Comparison of ENCODE assay signal across 8 mouse cellular contexts in the genomic region with DNA sequence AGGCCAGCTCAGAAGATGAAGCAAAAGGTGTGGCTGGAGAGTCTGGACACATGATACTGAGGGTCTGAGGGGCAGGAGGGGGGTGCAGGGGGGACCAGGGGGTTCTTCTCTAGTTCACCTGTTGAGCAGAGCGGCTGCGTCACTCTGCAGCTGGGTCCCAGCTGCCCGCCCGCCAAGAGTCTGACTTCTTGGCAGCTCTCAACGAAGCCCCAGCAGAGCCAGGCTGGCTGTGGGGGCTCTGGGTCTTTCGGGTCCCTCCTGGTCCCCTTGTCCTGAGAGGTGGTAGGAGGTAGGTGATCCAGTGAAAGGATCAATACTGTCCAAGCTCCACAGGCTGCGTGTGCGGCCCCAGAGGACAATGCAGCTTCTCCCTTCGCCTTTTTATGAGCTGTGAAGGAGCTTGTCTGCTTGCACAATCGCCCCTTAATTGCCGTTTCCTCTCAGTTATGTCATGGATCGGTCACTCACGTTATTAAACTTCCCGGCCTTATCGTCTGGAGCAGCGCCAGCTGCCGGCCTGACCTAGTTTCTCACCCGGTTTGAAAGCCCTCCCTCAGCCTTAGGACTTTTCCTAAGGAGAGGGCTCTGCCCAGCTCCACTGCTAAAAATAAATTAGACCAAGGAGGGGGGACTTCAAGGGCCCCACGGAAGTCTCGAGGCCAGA.
DNase-seq lines count a peak whose midpoint lies in the region; ATAC-seq lines count a peak whose summit lies in the region.

No protein-coding gene starts in this region.

- 25% methylated on average over 20 of the region's 20 CpGs for WGBS in heart, embryonic 11.5 days (ENCODE audit: insufficient replicate concordance)
- 5% methylated on average over 20 of the region's 20 CpGs for WGBS in lung, embryonic 15.5 days

- H3K9me3 ChIP-seq in heart, embryonic 11.5 days (replicated peaks; ENCODE audit: control insufficient read depth, low read length) = no peaks in the 10 kb centered on the region
- no peaks in the 10 kb centered on the region for H3K9me3 ChIP-seq in lung, embryonic 15.5 days

- no peaks in the 10 kb centered on the region for H3K36me3 ChIP-seq in heart, embryonic 11.5 days (ENCODE audit: control insufficient read depth, insufficient read depth, low read length)
- no peaks in the 10 kb centered on the region for H3K36me3 ChIP-seq in lung, embryonic 15.5 days

- ATAC-seq in heart, embryonic 11.5 days (replicated peaks; ENCODE audit: insufficient number of reproducible peaks, low FRiP score, low TSS enrichment) = peak; percentile 22; the same call in 1 of the 2 replicates
- ATAC-seq in lung, embryonic 15.5 days (ENCODE audit: borderline replicate concordance, extremely low read depth, low FRiP score, low TSS enrichment) = peak; percentile 69
- ATAC-seq in erythroblast, adult 5-6 weeks (replicated peaks; ENCODE audit: low FRiP score, poor library complexity, severe bottlenecking) = no peak

- peak; percentile 75 to 76 for DNase-seq in adrenal gland, adult 18-20 months (ENCODE audit: low spot score in 2 of 2)
- peak; percentile 58 for DNase-seq in embryo, embryonic 10.5 days (ENCODE audit: low spot score)
- DNase-seq in kidney, adult 8-10 months = peak; percentile 77 to 78
- peak; percentile 61 for DNase-seq in retina, postnatal 7 days (ENCODE audit: low read depth, low spot score)
- DNase-seq in thymus, adult 18-20 months = no peak

- H3K9ac ChIP-seq in heart, embryonic 11.5 days (ENCODE audit: low read depth, low read length) = peak overlapping the region; percentile 46
- H3K9ac ChIP-seq in lung, embryonic 15.5 days = peak overlapping the region; percentile 25; the same call in 1 of the 2 replicates

- H3K27ac ChIP-seq in heart, embryonic 11.5 days (ENCODE audit: low read depth, low read length) = peak overlapping the region; percentile 80
- peak overlapping the region; percentile 96 for H3K27ac ChIP-seq in lung, embryonic 15.5 days

- H3K4me3 ChIP-seq in heart, embryonic 11.5 days (ENCODE audit: low read depth, low read length) = no peak overlapping the region
- no peak overlapping the region for H3K4me3 ChIP-seq in lung, embryonic 15.5 days

- H3K4me2 ChIP-seq in heart, embryonic 11.5 days = peak overlapping the region; percentile 39
- peak overlapping the region; percentile 35 for H3K4me2 ChIP-seq in lung, embryonic 15.5 days

- peaks cover 34% of the 10 kb centered on the region for H3K4me1 ChIP-seq in heart, embryonic 11.5 days (ENCODE audit: control insufficient read depth, insufficient read depth, low read length)
- peaks cover 59% of the 10 kb centered on the region for H3K4me1 ChIP-seq in lung, embryonic 15.5 days

- no peaks in the 10 kb centered on the region for H3K27me3 ChIP-seq in heart, embryonic 11.5 days (ENCODE audit: control insufficient read depth, insufficient read depth, low read length)
- no peaks in the 10 kb centered on the region for H3K27me3 ChIP-seq in lung, embryonic 15.5 days

Comparison
In these comparisons a context has a peak if more than half of its experiments do, and no peak if none do; other contexts are left out.
1. DNase-seq: peak in adrenal gland, adult 18-20 months (2 of 2), embryo, embryonic 10.5 days (single experiment), kidney, adult 8-10 months (2 of 2) and retina, postnatal 7 days (single experiment); none in thymus, adult 18-20 months (0 of 2).